Mouse (Mus musculus): Measurements from ENCODE around the gene Gm4858. TPM values are rescaled to one million over a fixed set of nuclear protein-coding genes. Genes with fewer than 3 reads are reported as not detected.

Gene Gm4858
- polyA plus RNA-seq, 1 experiment from 2014 or later, result not detected

DNA sequence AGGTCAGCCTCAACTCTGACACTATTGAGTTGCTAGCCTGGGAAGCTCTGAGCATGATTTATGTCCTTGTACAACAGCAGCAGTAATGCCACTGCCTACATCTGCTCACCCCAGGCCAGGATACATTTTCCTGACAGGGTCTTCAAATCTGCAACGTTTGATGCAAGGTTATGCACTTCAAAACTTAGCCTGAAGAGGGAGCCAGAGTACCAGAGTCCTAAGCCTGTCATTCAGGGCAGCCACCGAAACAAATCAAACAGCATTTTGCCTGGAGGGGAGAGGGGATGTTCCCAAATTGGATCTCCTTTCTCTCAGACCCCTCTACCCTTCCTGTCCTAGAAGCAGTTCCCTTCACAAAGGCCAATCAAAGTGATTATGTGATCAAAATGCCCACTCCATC is 45.9 kb downstream of the Gm4858 start:
- no peak for ATAC-seq (ENCODE audit: low read depth)
- 7% methylated on average over 2 of the region's 2 CpGs for WGBS
- H3K9me3 ChIP-seq, result no peaks in the 10 kb centered on the region
- no peaks in the 10 kb centered on the region for H3K27me3 ChIP-seq
- H3K36me3 ChIP-seq, result no peaks in the 10 kb centered on the region
- no peaks in the 10 kb centered on the region for H3K4me1 ChIP-seq (replicated peaks)
- no peak overlapping the region for H3K4me3 ChIP-seq
- H3K9ac ChIP-seq, result no peak overlapping the region
- H3K27ac ChIP-seq (replicated peaks), result no peak overlapping the region
- H3K4me2 ChIP-seq, result no peak overlapping the region

GRCm38 (mm10) chr3:93119101-93119500 is 50.5 kb downstream of the Gm4858 start:
- no peak for ATAC-seq (ENCODE audit: low read depth)
- whole genome bisulfite sequencing, result 50% methylated on average over 4 of the region's 4 CpGs
- no peaks in the 10 kb centered on the region for H3K9me3 ChIP-seq
- no peak overlapping the region for H3K4me3 ChIP-seq
- H3K27ac ChIP-seq (replicated peaks), result no peak overlapping the region
- H3K4me1 ChIP-seq (replicated peaks), result no peaks in the 10 kb centered on the region
- no peaks in the 10 kb centered on the region for H3K27me3 ChIP-seq
- H3K36me3 ChIP-seq, result no peaks in the 10 kb centered on the region
- no peak overlapping the region for H3K4me2 ChIP-seq
- H3K9ac ChIP-seq, result no peak overlapping the region

Other genes with a start within 250 kb of the Gm4858 start
- not detected in 2 replicates for gene Kprp, start 241.6 kb upstream of the Gm4858 start, polyA plus RNA-seq (2015; fragmentation: Nextera tagmentation; extraction: Ambion mirVana)
- gene Lce1l, start 217.5 kb upstream of the Gm4858 start, polyA plus RNA-seq (2015; fragmentation: Nextera tagmentation; extraction: Ambion mirVana), result not detected in 2 replicates
- gene 2310050C09Rik, start 198.6 kb upstream of the Gm4858 start, polyA plus RNA-seq (2015; fragmentation: Nextera tagmentation; extraction: Ambion mirVana), result not detected in 2 replicates
- gene Lce3a, start 142.6 kb upstream of the Gm4858 start, polyA plus RNA-seq (2015; fragmentation: Nextera tagmentation; extraction: Ambion mirVana), result not detected in 2 replicates
- gene Lce3b, start 135.8 kb upstream of the Gm4858 start, polyA plus RNA-seq (2015; fragmentation: Nextera tagmentation; extraction: Ambion mirVana), result not detected in 2 replicates
- gene Lce3c, start 124.3 kb upstream of the Gm4858 start, polyA plus RNA-seq (2015; fragmentation: Nextera tagmentation; extraction: Ambion mirVana), result not detected in 2 replicates
- not detected in 2 replicates for gene Lce3d, start 111.4 kb upstream of the Gm4858 start, polyA plus RNA-seq (2015; fragmentation: Nextera tagmentation; extraction: Ambion mirVana)
- gene Lce3e, start 101.8 kb upstream of the Gm4858 start, polyA plus RNA-seq (2015; fragmentation: Nextera tagmentation; extraction: Ambion mirVana), result not detected in 2 replicates
- 0.46 TPM in 1 of 2 replicates, not detected in the other for gene Lce3f, start 76.6 kb upstream of the Gm4858 start, polyA plus RNA-seq (2015; fragmentation: Nextera tagmentation; extraction: Ambion mirVana)
- gene Crct1, start 53.1 kb upstream of the Gm4858 start, polyA plus RNA-seq (2015; fragmentation: Nextera tagmentation; extraction: Ambion mirVana), result 0.59 TPM in 1 of 2 replicates, not detected in the other
- not detected in 2 replicates for gene Lce1m, start 49.8 kb upstream of the Gm4858 start, polyA plus RNA-seq (2015; fragmentation: Nextera tagmentation; extraction: Ambion mirVana)
- gene Crnn, start 76.0 kb downstream of the Gm4858 start, polyA plus RNA-seq (2015; fragmentation: Nextera tagmentation; extraction: Ambion mirVana), result not detected in 2 replicates
- gene Flg2, start 128.5 kb downstream of the Gm4858 start, polyA plus RNA-seq (2015; fragmentation: Nextera tagmentation; extraction: Ambion mirVana), result not detected in 2 replicates
- gene Flg, start 204.7 kb downstream of the Gm4858 start, polyA plus RNA-seq (2015; fragmentation: Nextera tagmentation; extraction: Ambion mirVana), result not detected in 2 replicates

Data from neural tube, embryonic 13.5 days (tissue).